Mouse (Mus musculus): ENCODE data around the gene Lcp2.

The Lcp2 gene

GRCm38 (mm10) chr11:34046767-34047541 is at the start of gene Lcp2:
TSS of gene Lcp2 (plus strand) at chr11:34046920.
- TF ChIP-seq GATA4 (IDR thresholded peaks at IDR 0.05; ENCODE audit: insufficient replicate concordance, low read length): no peak

GRCm38 (mm10) chr11:33998244-33998643 is 48.5 kb upstream of the Lcp2 start:
- no peak for TF ChIP-seq GATA4 (IDR thresholded peaks at IDR 0.05; ENCODE audit: insufficient replicate concordance, low read length)

DNA sequence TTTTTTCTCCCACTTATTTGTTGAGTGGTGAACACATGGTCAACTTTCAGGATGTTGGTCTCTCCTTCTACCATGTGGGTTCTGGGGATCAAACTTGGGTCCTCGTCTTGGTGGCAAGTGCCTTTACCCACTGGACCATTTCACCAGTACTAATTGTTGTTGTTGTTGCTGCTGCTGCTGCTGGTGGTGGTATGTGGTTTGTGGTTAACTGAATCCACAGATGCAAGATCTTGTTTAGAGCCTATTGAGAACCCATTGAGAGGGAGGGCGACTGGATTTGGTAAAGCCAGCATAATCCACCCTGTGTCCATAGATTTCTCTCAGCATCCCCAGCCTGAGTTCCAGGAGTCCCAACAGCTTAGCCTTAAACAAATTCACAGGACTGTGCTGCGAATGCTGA is 46.3 kb upstream of the Lcp2 start:
- TF ChIP-seq GATA4 (IDR thresholded peaks at IDR 0.05; ENCODE audit: insufficient replicate concordance, low read length): no peak

GRCm38 (mm10) chr11:34001938-34002592 is 44.7 kb upstream of the Lcp2 start:
- no peak for TF ChIP-seq GATA4 (IDR thresholded peaks at IDR 0.05; ENCODE audit: insufficient replicate concordance, low read length)

DNA sequence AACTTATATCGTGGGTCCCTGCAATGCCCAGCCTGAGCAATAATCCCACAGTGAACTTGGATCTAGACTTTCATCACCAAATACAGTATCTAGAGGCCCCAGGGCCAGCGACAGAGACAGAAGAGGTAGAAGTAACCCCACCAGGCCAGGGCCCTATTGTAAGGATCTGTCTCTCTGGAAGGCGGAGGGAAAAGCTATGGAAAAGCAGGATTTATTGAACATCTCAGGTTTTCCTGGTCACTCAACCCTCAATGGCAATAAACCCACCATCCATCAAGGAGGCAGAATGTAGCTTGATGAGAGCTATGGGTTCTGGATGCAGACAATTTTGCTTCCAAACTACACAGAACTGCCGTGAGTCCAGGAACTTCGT is 44.1 kb upstream of the Lcp2 start:
- TF ChIP-seq GATA4 (IDR thresholded peaks at IDR 0.05; ENCODE audit: insufficient replicate concordance, low read length): no peak

GRCm38 (mm10) chr11:34007616-34008015 is 39.1 kb upstream of the Lcp2 start:
- no peak for TF ChIP-seq GATA4 (IDR thresholded peaks at IDR 0.05; ENCODE audit: insufficient replicate concordance, low read length)

- TF ChIP-seq GATA4 (IDR thresholded peaks at IDR 0.05; ENCODE audit: insufficient replicate concordance, low read length): no peak
Measured at GRCm38 (mm10) chr11:34008214-34008613, 38.5 kb upstream of the Lcp2 start.

DNA sequence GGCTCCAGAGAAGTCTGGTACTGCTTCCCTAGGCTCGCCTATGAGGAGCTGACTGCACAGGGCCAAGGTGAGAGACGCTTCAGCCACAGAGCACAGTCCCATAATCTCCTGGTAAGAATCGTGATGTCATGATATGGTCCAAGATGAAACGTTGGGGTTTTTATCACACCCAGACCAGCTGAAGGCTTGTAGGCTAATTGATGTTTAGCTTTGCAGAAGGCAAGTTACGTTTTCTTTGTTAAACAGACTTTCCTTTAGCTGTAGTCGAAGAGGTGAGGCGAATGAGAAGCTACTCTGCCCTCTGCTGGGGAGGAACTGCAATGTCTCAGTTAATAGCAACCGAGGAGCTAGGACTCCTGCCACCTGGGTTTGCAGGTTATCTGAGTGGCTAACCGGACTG is 38.0 kb upstream of the Lcp2 start:
- TF ChIP-seq GATA4 (IDR thresholded peaks at IDR 0.05; ENCODE audit: insufficient replicate concordance, low read length): no peak

DNA sequence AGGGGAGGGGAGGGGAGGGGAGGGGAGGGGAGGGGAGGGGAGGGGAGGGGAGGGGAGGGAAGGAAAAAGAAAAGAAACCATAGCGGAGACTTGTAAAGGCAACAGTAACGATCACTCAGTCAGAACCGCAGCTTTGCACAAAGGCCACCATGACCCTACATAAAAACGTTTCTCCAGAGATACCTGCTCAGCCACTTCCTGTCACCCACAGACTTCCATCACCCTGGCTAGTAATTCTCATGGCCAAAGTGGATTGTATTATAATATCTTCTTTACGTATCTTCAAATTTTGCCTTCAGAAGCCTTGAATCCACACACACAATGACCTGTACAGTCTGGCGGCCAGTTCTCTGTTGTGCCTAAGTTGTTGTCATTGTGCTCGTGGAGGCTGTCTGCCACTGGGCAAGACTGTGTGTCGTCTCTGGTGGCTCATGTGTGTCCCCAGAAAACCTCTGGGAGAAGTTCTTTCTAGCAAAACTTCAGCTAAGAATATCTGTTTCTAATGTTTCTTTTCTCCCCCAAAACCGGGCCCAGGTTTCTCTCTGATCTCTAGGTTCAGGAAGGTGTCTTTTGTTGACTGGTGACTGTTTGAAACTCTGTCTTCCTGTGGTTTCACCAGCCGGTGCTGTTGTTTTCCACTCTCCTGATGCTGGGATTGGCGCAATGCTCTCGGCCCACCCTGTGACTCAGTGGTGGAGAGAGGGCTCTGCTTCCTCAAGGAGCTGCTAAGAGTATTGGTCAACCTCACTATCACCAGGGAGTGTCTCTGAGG is 37.2 kb upstream of the Lcp2 start:
- no peak for TF ChIP-seq GATA4 (IDR thresholded peaks at IDR 0.05; ENCODE audit: insufficient replicate concordance, low read length)

DNA sequence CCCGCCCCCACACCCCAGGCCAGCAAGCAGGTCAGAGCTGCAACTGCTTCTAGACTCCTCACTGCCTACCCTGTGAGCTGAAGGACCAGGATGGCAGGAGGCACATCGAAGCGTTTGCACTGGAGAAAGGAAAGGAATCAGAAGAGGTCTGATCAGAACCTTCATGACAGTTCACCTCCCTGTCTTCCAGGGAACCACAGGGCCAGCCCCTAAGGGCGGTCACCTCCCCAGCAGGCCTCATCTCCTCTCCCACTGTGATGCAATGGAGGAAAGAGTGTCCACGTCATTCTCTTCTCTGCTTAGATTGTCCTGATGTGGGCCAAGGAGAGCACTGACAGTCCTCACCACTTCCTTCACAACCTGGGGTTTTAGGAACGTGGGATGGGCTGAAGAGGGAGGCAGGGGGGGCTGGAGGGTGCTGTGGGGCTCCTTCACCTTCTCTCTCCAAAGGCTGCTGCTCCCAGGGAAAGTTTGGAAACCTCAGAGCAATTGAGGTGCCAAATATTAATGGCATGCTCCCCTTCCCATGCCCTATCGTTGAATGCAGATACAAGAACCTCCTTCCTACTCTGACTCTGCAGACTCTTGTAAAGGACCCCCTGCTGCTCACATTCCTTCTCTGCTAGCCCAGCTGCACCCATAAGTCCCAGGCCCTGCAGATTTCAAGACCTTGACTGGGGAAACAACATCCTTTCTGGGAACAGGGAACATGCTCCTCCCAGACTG is 36.4 kb upstream of the Lcp2 start:
- no peak for TF ChIP-seq GATA4 (IDR thresholded peaks at IDR 0.05; ENCODE audit: insufficient replicate concordance, low read length)

GRCm38 (mm10) chr11:34010859-34011172 is 35.9 kb upstream of the Lcp2 start:
- no peak for TF ChIP-seq GATA4 (IDR thresholded peaks at IDR 0.05; ENCODE audit: insufficient replicate concordance, low read length)

- no peak for TF ChIP-seq GATA4 (IDR thresholded peaks at IDR 0.05; ENCODE audit: insufficient replicate concordance, low read length)
Measured at GRCm38 (mm10) chr11:34012007-34012652, 34.6 kb upstream of the Lcp2 start.

DNA sequence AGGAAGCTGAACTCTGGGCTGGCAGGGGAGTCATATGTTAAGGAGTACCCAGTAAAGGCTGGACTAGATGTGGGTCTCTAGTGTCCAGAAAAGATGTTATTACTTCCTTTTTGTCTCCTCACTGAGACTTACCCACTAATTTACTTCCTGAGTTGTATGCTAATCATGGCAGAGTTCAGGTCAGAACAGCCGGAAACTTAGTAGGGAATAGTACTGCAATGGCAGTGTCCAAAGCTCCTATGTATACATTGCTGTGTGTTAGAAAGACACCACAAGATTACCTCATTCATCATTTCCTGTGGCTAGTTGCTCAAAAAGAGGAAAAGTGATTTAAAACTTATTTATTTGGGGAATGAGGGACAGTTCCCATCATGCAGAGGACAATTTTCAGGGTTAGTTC is 21.6 kb upstream of the Lcp2 start:
- TF ChIP-seq GATA4 (IDR thresholded peaks at IDR 0.05; ENCODE audit: insufficient replicate concordance, low read length): no peak

- no peak for TF ChIP-seq GATA4 (IDR thresholded peaks at IDR 0.05; ENCODE audit: insufficient replicate concordance, low read length)
Measured at GRCm38 (mm10) chr11:34029658-34030057, 17.1 kb upstream of the Lcp2 start.

Data from liver, adult (tissue).